Mouse (Mus musculus): ENCODE results near the gene Kcnh4.

The Kcnh4 gene

DNA sequence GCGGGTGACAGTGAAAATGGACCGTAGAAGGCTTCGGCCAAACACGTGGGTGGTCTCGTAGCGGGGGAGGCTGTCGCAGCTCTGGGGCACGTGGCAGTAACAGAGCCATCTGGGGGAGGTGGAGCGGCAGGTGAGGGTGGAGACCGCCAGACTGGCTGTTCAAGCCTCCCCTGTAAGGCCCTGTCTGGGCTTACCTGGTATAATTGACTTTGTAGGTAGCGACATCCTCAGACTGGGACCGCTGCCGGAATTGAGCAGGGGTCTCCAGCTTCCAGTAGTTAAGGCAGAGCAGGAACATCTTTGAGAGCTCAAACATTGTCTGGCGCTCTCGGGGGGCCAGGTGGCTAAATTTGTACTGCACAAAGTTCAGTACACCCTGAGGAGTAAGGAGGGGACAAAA is 49.2 kb downstream of the Kcnh4 start:
- DNase-seq (ENCODE audit: low spot score), result no peak

DNA sequence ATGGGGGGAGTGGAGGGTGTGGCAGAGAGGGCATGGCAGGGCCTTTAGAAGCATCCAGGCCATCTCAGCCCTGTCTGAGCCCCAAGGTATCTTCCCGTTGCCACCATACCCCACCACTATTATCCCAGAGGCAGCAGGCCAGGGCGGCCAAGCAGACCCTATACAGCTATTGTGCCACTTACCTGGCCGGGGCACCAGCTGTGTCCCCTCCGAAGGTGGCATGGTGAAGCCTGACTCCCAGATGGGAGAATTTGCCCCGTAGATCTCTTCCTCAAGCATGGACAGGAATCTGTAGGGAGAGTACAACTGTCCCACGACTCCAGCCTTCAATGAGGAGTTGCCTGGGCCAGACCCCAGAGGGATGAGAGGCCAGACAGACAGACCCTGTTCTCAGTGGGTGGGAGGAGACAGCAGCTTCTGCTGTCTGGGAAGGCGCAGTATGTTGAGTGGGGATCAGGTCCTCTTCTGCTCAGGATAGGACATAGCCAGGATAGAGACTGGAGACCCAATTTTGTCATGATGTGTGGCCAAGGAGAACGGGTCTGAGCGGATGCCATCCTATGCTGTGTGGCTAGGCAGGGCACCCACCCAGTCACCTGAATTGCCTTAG is 50.4 kb downstream of the Kcnh4 start:
- DNase-seq (ENCODE audit: low spot score), result no peak

DNA sequence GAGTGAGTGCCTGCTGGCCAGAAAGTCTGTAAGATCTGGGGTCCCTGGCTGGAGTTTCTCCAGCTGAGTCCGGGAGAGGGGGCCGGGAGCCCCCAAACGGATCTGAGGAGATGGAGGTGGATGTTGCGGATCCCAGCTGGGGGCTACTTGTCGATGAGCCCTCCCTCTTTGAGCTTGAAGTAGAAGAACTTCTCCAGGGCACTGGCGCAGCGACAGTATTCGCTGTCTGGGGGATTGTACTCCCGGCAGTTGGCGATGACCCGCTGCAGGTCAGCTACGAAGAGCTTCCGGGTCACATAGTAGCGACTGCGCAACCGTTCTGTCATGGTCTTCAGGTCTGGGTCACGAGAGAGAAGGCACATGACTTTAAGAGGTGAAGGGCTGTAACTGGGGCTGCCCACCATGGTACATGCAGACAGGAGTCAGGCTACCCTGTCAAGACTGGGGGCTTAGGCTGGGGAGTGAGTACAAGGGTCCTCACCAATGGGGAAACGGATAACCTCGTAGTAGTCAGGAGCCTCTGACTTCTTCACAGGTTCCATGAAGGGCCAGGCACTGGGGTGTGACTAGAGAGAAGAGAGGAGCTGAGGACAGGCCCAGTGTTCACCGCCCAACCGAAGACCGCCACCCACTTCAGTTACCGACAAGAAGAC is 54.5 kb downstream of the Kcnh4 start:
- DNase-seq (ENCODE audit: low spot score), result no peak

DNA sequence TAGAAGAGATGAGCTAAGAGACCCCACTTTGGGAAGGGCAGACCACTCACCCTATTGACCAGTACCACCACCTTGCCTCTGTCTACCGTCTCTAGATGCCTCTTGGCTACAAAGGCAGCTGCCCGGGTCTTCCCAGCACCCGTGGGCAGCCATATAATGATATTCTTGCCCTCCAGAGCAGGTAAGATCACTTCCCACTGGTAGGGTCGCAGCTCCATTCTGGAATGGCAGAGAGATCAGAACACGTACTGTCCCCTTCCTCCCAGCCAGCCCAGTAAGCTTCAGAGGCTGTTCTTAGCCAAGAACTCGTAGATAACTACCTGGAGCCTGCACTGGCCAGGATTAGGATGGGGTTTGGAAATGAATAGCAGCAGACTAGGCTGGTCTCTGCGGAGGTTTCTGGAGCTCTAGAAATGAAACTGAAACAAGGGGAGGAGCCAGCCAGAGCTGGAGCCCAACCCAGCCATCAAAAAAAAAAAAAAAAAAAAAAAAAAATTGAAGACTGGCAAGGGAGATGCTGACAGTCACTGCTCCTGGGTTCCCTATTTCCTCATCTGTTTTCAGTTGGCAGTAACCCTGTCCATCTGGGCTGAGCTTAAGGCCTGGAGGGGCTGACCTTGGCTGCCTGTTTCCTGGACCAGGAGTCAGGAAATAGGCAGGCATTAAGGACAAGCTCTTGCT is 55.8 kb downstream of the Kcnh4 start, which contains the start of gene Dhx58:
TSS of gene Dhx58 (minus strand) at position 421 of the 681 bp plus-strand sequence.
- no peak for DNase-seq (ENCODE audit: low spot score)

DNA sequence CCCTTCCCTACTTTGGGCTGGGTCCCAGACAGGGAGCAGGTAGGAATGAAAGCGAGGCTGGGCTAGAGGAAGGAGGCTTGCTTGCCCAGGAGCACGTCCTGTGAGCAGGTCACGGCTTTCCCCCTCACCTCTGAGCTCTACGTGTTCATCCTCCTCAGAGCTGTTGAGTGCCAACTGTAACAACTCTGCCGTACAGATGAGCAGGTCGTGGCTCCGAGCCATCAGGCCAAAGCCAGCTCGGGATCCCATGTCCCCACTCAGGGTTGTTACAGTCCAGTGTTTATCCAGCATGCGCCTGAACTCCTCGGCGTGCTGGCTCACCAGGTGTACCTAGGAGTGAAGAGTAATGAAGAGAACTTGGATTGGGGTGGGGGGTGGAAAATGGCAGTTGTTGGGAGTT is 56.4 kb downstream of the Kcnh4 start:
- DNase-seq (ENCODE audit: low spot score), result no peak

DNA sequence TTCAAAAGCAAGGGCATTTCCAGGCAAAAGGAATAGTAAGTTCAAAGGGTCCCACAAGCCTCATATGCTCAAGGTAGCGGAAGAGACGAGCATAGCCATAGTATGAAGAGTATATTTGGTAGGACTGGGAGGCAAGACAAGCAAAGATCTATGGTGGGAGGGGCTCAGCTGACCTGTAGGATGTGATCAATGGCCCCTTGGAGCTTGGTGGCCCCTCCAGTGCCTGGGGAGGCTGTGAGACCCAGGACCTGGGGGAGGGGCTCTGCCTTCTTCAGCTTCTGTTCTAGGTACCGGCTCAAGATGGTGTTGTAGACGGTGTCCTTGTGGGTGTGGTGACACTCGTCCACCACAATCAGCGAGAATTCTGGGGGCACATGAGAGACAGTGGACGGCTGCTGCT is 56.8 kb downstream of the Kcnh4 start:
- DNase-seq (ENCODE audit: low spot score), result no peak

DNA sequence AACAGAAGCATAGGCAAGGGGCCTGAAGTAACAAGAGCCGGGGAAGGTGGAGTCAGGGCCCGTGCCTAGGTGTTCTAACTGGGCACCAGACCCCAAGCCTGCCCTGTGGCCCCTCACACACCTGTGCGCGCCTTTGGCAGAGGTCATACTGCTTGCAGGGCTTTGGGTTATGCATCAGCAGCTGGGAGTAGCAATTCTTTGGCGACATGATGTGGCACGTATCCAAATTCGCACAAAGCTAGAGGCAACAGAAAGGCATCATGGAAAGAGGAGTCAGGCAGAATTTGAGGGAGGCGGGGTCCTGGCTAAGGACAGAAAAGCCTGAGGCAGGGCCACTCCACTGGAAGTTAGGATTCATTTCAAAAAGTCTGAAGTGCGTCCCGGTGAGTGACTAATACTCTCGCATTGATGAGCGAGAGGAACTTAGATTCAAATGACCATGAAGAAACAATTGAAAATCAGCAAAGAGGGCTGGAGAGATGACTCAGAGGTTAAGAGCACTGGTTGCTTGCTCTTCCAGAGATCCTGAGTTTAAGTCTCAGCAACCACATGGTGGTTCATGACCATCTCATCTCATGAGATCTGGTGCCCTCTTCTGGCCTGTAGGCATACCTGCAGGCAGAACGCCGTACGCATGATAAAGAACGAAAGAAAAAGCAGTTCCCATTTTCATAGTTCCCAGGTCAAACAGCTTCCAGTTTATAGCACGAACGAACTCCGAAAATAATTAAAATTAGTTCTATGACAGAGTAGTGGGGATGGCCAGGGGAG is 57.5 kb downstream of the Kcnh4 start:
- DNase-seq (ENCODE audit: low spot score), result peak; percentile 50

DNA sequence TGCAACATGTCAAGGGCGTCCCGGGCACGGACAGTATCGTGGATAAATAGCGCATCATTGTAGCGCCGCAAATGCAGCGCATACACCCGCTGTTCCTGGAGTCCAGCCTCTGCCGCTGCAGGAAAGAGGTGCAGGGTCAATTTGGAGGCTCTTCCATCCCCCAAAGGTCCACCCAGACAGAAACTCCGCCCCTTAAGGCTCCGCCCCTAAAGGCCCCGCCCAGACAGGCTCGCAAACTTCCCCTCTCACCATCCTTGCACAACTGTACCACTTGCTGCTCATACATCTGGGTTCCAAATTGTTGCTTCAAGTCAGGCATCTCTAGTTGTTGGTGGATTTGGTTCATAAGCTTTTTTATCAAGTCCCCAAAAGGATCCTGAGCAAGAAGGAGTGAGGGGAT is 58.4 kb downstream of the Kcnh4 start:
- DNase-seq (ENCODE audit: low spot score), result no peak

DNA sequence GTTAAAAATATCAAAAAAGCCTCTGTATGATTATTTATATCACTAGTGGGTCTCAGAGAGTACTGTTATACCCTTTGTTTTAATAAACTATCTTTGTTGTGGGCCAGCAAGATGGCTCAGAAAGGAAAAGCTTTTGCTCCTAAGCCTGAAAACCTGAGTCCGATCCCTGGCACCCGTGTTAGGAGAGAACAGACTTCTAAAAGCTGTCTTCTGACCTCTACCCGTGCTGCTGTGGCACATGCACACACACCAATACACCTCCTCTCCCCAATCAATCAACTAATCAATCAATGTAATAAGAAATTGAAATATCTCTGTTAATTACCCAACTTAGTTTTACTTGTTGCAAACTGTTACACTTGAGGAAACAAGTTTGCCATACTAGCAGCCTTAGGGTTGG is 59.0 kb downstream of the Kcnh4 start:
- DNase-seq (ENCODE audit: low spot score), result no peak

DNA sequence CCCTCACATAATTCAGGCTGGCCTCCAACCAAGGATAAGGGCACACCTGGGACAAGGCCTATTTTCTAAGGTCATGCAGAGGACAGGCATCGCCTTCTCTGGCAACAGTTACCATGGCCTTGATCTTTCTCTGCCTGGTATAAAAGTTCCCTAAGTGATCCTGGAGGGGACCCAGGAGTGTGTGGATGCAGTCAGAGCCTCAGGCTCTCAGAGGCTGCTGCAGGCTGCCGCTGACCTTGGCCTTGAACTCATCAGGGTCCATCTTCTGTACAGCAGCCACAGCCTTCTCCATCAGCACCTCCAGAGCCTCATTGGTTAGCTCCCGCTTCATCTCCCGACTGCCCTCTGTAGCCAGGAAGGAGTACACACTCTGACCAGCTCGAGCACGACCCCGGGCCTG is 61.8 kb downstream of the Kcnh4 start:
- no peak for DNase-seq (ENCODE audit: low spot score)

DNA sequence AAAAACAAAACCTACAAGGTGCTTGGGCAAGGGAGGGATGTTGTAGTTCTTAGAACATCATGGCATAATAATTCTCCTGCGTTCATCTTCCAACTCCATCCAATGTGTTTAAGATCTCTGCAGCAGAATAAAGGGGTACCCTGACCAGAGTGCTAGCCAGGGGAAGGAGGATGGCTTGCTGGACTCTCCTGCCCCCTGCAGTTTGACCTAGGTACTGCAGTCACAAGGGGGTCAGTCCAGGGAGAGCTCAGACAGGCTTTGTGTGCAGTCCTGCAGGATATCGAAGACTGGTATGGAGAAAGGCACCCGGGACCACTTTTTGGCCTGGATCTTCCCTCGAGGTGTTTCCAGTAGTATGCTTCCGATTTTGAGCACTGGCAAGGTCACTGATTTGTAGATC is 64.8 kb downstream of the Kcnh4 start:
- no peak for DNase-seq (ENCODE audit: low spot score)

DNA sequence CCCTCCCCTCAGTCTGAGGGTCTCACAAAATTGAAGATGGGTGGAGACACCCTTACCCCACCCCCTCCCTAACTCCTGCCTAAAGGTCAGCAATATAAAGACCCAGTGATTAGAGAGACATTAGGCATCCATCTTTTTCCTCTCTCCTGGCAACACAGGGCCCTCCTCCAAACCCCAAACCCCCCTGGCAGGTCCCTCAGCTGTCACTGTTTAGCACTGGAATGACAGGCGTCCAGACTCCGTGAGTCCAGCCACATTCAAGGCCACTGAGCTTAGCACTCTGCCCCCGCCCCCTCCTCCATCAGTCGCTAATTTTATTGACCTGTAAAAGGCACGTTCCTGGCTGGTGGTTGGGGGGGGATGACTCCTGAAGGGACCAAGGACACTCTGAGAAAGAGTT is 66.6 kb downstream of the Kcnh4 start:
- no peak for DNase-seq (ENCODE audit: low spot score)

DNA sequence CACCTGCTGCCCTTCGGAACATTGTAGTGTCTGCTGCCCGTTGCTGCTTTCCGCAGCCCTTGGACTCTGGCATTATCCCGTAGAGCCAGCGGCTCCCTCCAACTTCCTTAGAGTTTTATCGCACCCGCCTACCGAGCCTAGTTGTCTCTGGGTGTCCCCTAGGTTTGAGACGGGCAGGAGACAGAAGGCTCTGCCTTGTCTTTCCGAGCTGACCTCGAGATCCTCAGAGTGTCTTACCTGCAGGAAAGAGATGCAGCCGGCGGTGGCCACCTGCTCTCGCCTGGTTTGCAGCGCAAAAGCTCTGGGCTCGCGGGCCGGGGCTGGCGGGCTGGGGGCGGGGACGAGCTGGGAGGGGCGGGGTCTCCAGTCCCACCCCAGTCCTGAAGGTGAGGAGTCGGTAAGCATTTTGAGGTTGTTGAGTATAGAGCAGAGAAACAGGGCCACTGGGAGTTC is 67.6 kb downstream of the Kcnh4 start, which contains the start of gene Zfp385c:
TSS of gene Zfp385c (minus strand) at position 292 of the 453 bp plus-strand sequence.
- DNase-seq (ENCODE audit: low spot score), result no peak

DNA sequence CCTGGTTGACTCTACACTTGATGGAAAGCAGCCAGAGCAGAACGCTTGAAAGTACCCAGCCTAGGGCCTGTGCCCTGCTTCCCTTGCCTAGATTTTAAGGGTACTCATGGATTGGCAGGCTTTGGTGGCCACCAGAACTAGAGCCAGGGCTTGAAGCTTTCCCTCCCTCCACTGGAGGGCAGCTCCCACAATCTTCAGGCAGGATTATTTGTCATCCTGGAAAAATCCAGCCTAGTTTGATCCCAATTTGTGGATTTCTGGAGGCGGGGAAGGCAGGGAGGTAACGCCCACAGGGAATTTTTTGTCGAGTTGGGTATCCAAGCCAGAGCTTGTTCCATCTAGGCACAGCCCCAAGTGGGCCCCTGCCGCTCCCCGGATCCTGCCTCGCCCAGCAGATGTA is 69.4 kb downstream of the Kcnh4 start:
- DNase-seq (ENCODE audit: low spot score), result no peak

Measured in yolk sac, embryonic 10.5 days (tissue).